Mouse (Mus musculus): ENCODE measurements around the gene Gtsf1l. TPM values are rescaled to one million over a fixed set of nuclear protein-coding genes. Genes with fewer than 3 reads are reported as not detected.

The Gtsf1l gene
- polyA plus RNA-seq, 1 experiment from 2014 or later: not detected

DNA sequence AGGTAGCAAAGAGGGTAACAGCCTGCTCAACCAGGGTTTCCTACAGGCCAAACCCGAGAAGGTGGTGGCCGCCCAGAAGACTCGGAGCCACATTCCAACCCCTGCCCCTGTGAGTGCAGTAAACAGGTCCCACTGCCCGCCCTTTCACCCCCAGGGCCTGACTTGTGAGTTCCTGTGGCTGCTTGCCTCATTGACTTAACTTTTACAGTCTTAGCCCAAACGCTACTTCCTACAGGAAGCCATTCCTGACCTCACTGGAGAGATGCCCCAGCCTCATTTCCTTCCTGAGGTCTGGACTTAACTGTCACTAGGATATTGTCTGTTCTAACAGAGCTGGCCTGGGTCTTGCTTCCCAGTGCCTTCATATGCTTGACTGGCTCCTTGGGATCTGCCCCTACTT lies 5.1 kb downstream of the Gtsf1l start:
- no peak overlapping the region for H3K4me3 ChIP-seq (replicated peaks)
- no peak overlapping the region for H3K9ac ChIP-seq
- no peak for ATAC-seq (ENCODE audit: low FRiP score)
- no peaks in the 10 kb centered on the region for H3K9me3 ChIP-seq
- H3K36me3 ChIP-seq (replicated peaks): peaks cover 40% of the 10 kb centered on the region
- H3K4me1 ChIP-seq: no peaks in the 10 kb centered on the region
- H3K27me3 ChIP-seq: no peaks in the 10 kb centered on the region
- no peak overlapping the region for H3K4me2 ChIP-seq
- WGBS: 88% methylated on average over 5 of the region's 5 CpGs
- no peak overlapping the region for H3K27ac ChIP-seq

DNA sequence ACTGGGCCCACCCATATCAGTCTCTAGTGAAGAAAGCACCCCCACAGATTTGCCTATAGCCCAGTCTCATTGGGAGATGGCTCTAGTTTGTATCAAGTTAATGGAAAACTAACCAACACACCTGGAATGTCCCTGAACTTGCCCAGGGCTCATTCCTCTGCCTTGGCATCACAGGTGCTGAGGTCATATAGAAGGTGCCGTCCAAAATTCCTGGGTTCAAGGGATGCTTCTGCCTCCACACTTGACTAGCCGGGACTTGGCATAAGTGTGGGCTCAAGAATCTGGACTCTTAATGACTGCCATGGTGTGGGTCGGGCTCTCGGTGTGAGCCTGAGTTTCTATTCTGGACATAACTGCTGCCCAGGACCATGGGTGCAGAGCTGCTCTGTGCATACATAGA lies 8.6 kb downstream of the Gtsf1l start:
- ATAC-seq (ENCODE audit: low FRiP score): no peak
- no peak overlapping the region for H3K9ac ChIP-seq
- H3K27ac ChIP-seq: no peak overlapping the region
- no peaks in the 10 kb centered on the region for H3K4me1 ChIP-seq
- no peak overlapping the region for H3K4me3 ChIP-seq (replicated peaks)
- peaks cover 61% of the 10 kb centered on the region for H3K36me3 ChIP-seq (replicated peaks)
- H3K9me3 ChIP-seq: no peaks in the 10 kb centered on the region
- H3K4me2 ChIP-seq: no peak overlapping the region
- whole genome bisulfite sequencing: 96% methylated on average over 4 of the region's 4 CpGs
- no peaks in the 10 kb centered on the region for H3K27me3 ChIP-seq

DNA sequence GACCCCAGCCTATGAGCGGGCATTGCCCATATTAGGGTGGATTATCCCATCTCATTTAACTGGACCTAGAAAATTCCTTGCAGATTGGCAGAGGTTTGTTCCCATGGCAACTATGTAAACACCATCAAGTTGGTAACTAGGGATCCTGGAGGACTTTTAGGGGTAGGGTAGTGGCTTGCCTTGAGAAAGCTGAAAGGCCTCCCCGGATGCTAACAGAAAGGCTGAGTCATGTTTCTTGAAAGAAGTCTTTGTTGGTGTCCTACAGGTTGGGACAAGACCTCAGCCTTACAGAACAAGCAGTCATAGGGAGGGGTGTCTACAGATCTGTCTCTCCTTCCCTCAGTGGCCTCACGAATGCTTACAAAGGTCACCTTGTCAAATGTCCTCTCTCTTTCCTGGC lies 12.4 kb downstream of the Gtsf1l start:
- H3K9ac ChIP-seq: no peak overlapping the region
- H3K4me1 ChIP-seq: no peaks in the 10 kb centered on the region
- H3K4me2 ChIP-seq: no peak overlapping the region
- H3K36me3 ChIP-seq (replicated peaks): peaks cover 66% of the 10 kb centered on the region
- no peak overlapping the region for H3K27ac ChIP-seq
- no peak overlapping the region for H3K4me3 ChIP-seq (replicated peaks)
- no peaks in the 10 kb centered on the region for H3K27me3 ChIP-seq
- no peaks in the 10 kb centered on the region for H3K9me3 ChIP-seq
- WGBS: 75% methylated on average over 3 of the region's 3 CpGs
- ATAC-seq (ENCODE audit: low FRiP score): no peak

DNA sequence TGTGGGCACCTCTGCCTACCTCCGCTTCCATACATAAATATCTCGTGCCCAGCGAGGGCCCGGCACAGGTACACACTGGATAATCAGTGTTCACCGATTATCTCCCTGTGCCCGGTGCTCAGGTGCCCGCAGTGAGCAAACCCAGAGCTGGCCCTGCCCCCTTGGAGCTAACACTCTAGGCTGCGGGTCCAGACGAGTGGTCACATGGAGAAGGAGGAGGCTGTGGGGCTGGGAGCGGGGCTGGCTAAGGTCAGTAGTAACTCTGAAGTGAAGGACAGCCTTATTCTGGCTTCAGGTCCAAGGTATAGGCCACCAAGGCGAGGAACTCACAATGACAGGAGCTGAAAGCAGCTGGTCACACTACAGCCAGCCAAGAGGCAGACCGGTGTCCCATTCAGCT lies 12.8 kb downstream of the Gtsf1l start:
- H3K27ac ChIP-seq: no peak overlapping the region
- 92% methylated on average over 12 of the region's 12 CpGs for WGBS
- H3K36me3 ChIP-seq (replicated peaks): peaks cover 66% of the 10 kb centered on the region
- H3K9me3 ChIP-seq: no peaks in the 10 kb centered on the region
- H3K27me3 ChIP-seq: no peaks in the 10 kb centered on the region
- no peak overlapping the region for H3K4me3 ChIP-seq (replicated peaks)
- no peak; the same call in 1 of the 2 replicates for ATAC-seq (ENCODE audit: low FRiP score)
- H3K9ac ChIP-seq: no peak overlapping the region
- H3K4me1 ChIP-seq: no peaks in the 10 kb centered on the region
- H3K4me2 ChIP-seq: no peak overlapping the region

DNA sequence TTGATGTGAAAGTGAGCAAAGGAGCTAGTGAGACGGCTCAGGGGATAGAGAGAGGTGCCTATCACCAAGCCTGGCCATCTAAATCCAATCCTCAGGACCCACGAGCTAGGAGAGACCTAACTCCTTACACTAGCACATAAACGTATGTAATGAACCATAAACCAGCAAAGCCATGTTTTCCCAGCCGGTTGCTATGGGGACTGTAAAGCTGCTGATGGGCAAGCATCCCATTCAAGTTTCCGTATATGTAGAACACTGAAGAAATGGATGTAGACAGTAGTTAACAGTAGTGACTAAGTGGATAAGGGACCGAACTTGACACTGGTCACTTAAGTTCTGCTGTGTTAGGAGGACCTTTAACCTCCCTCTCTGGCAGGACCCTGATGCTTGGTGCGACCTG lies 13.6 kb downstream of the Gtsf1l start:
- H3K9ac ChIP-seq: no peak overlapping the region
- H3K9me3 ChIP-seq: no peaks in the 10 kb centered on the region
- no peak overlapping the region for H3K4me2 ChIP-seq
- 87% methylated on average over 7 of the region's 7 CpGs for WGBS
- H3K4me1 ChIP-seq: no peaks in the 10 kb centered on the region
- H3K4me3 ChIP-seq (replicated peaks): no peak overlapping the region
- ATAC-seq (ENCODE audit: low FRiP score): no peak
- H3K27ac ChIP-seq: no peak overlapping the region
- H3K27me3 ChIP-seq: no peaks in the 10 kb centered on the region
- H3K36me3 ChIP-seq (replicated peaks): peaks cover 63% of the 10 kb centered on the region

DNA sequence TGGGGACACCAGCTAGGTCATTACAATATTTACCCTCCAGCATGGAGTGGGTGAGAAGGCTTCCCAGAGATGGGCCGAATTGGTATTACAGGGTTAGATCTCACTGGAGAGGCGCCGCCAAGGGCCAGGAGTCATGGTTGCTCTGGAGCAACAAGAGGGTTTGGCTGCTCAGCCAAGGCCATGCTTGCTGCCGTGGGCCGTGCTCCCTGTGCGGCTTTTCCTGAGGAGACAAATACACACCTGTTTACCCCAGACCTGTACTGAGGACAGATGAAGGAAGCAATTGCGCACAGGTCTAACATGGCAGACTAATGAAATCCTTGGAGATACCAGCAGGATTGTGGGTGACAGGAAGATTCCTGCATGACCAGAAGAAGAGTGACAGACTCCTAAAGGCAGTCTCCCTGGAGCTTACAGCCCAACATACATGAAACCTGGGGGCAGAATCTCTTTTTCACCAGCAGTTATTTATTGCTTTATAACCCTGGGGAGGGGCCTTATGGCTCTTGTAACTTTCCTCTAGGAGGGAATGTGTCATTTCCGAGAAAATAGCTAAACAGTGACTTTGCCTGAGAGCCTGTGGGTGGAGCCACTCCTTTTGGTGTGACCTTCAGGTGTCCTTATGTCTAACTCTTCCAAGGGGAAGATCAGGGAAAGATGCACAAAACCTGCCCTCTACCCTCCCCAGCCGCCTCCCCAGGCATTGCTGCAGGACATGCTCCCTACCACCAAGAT lies 14.5 kb downstream of the Gtsf1l start:
- no peak overlapping the region for H3K4me2 ChIP-seq
- H3K27ac ChIP-seq: no peak overlapping the region
- peaks cover 68% of the 10 kb centered on the region for H3K36me3 ChIP-seq (replicated peaks)
- H3K9me3 ChIP-seq: no peaks in the 10 kb centered on the region
- H3K4me3 ChIP-seq (replicated peaks): no peak overlapping the region
- no peak overlapping the region for H3K9ac ChIP-seq
- no peaks in the 10 kb centered on the region for H3K4me1 ChIP-seq
- 92% methylated on average over 9 of the region's 9 CpGs for WGBS
- no peak for ATAC-seq (ENCODE audit: low FRiP score)
- H3K27me3 ChIP-seq: no peaks in the 10 kb centered on the region

DNA sequence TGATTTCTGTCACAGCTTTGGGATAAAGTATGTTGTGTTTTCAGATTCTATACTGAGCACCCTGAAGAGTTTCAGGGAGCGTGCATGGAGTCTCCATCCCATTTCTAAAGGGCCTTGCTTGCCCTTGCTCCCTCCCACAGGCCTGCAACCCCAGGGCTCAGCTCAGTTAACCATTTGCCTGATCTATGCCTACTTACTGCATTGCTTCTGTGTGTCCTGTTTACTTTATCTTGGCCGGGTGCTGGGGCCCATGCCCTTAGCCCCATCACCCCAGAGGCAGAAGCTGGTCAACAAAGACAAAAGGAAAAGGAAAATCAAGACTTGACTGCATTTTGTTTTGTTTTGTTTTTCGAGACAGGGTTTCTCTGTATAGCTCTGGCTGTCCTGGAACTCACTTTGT lies 16.1 kb downstream of the Gtsf1l start:
- Histone ChIP-seq H3K27me3 (no peaks in the 10 kb centered on the region), H3K4me3 (replicated peaks) (no peak overlapping the region), H3K4me1 (no peaks in the 10 kb centered on the region), H3K4me2 (no peak overlapping the region), H3K9me3 (no peaks in the 10 kb centered on the region), H3K27ac (no peak overlapping the region), H3K9ac (no peak overlapping the region), H3K36me3 (replicated peaks) (peaks cover 67% of the 10 kb centered on the region)
- 87% methylated on average over 3 of the region's 3 CpGs for WGBS
- no peak for ATAC-seq (ENCODE audit: low FRiP score)

DNA sequence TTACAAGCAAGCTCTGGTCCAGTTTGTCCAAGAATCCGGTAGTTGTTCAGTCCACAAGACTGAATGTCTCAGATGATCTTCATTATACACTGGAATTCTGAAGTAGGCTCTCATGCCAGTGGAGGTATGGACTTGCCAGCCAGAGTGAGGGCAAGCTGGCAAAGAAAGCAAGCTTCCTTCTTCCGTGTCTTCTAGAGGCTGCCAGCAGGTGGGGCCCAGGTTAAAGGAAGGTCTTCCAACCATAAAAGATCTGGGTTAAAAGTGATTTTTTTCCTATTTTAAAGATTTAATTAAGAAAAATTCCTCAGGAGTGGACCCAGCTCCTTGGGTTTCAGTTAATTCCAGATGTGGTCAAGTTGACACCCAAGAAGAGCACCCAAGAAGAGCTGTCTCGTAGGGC lies 17.4 kb downstream of the Gtsf1l start:
- H3K27ac ChIP-seq: no peak overlapping the region
- H3K4me2 ChIP-seq: no peak overlapping the region
- 92% methylated on average over 3 of the region's 3 CpGs for WGBS
- no peaks in the 10 kb centered on the region for H3K4me1 ChIP-seq
- peaks cover 71% of the 10 kb centered on the region for H3K36me3 ChIP-seq (replicated peaks)
- no peak for ATAC-seq (ENCODE audit: low FRiP score)
- no peaks in the 10 kb centered on the region for H3K27me3 ChIP-seq
- no peak overlapping the region for H3K9ac ChIP-seq
- no peaks in the 10 kb centered on the region for H3K9me3 ChIP-seq
- H3K4me3 ChIP-seq (replicated peaks): no peak overlapping the region

DNA sequence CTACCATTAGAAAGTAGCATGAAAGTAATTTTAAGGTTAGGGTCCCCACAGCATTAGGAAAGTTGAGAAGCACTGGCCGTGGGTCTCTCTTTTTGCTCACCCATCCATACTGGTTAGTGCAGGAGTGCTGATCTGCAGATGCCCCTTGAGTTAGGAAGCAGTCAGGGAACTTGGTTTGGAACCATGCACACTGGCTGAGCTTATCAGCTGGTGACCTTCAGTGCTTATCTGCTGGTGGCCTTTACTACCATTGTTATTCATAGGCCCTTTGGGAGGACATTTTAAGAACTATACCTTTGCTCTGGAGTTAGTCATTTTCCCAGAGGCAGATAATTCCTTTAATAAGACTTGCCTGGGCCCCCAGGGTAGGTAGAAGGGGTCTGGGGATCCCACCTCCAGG lies 20.4 kb downstream of the Gtsf1l start:
- Histone ChIP-seq H3K4me3 (replicated peaks) (no peak overlapping the region), H3K4me1 (no peaks in the 10 kb centered on the region), H3K9ac (no peak overlapping the region), H3K27me3 (no peaks in the 10 kb centered on the region), H3K27ac (no peak overlapping the region), H3K9me3 (no peaks in the 10 kb centered on the region), H3K36me3 (replicated peaks) (peaks cover 71% of the 10 kb centered on the region), H3K4me2 (no peak overlapping the region)
- ATAC-seq (ENCODE audit: low FRiP score): no peak
- WGBS: 93% methylated on average over 1 of the region's 1 CpGs

DNA sequence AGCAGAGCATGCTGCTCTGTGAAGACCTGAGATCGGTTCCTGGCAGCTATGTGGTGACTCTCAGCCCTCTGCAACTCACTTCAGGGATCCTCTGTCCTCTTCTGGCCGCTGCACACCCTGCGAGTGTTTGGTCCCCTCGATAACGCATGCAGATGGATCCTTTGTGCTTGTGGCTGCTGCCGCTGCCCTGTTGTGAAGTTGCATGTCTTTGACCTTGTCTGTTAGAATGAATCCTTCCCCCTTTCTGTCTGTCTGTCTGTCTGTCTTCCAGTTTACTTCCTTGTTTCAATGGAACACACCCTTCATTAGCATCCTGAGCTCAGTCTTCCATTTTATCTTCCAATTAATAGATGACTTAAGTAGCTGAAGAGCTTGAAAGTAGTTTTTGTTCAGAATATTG lies 21.3 kb downstream of the Gtsf1l start:
- ATAC-seq (ENCODE audit: low FRiP score): no peak
- Histone ChIP-seq H3K4me2 (no peak overlapping the region), H3K9ac (no peak overlapping the region), H3K27ac (no peak overlapping the region), H3K27me3 (no peaks in the 10 kb centered on the region), H3K4me1 (no peaks in the 10 kb centered on the region), H3K4me3 (replicated peaks) (no peak overlapping the region), H3K36me3 (replicated peaks) (peaks cover 65% of the 10 kb centered on the region), H3K9me3 (no peaks in the 10 kb centered on the region)
- 93% methylated on average over 6 of the region's 6 CpGs for WGBS

DNA sequence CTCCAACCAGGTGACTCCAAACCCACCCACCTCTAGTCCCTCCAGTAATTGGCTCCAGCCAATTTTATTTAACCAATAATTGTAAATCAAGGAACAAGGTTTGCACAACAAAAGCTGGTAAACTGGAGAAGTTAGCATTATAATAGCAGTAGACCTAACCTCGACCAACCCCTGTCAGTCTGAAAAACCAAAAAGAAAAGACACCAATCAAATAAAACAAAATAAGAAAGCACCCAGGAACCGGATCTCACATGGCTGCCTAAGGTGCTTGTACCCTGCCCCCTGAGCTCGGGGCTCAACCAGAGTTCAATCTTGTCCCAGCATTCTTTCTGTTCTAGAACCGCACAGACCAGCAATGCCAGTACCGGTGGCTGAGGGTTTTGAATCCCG lies 25.5 kb downstream of the Gtsf1l start:
- no peak for ATAC-seq (ENCODE audit: low FRiP score)
- WGBS: 72% methylated on average over 6 of the region's 6 CpGs
- no peaks in the 10 kb centered on the region for H3K4me1 ChIP-seq

DNA sequence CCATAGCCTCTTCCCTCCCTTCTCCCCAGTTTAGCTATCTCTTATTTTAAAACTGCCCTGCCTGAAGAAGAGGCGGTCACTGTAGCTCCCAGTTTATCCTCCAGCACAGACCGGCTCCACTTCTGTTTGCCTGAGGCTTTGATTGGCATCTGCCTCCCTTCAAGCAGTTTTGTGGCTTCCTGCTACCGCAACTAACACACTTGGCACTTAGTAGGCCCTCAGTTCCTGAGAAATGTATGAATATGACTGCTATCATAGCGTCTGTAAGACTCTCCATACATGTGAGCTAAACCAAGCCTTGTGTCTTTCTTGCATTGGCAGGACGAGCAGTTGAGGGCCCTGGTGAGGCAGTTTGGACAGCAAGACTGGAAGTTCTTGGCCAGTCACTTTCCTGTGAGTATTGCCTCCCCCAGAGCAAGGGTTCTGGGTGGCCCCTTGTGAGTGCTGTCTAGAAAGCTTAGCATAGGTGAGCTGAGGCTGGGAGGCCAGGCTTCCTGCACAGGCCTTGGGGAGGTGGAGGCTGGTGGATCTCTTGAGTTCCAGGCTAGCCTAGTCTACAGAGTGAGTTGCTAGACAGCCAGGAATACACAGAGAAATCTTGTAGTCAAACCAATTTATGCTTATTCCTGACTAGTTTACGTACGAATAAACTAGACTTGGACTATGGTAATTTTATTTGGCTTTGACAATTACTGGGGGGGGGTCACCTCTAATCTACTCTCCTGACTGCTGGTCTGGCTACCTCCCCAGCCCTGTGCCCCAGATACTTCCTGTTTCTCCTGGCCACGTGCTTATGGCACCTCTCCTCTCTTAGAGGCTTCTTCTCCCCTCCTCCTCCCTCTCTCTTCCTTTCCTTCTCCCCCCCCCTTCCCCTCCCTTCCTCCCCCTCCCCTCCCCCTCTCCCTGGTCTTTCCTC lies 26.2 kb downstream of the Gtsf1l start:
- H3K36me3 ChIP-seq (replicated peaks): peaks cover 35% of the 10 kb centered on the region
- WGBS: 79% methylated on average over 8 of the region's 8 CpGs

More for the DNA sequence above, 25.5 kb downstream of the Gtsf1l start:
- Histone ChIP-seq H3K9me3 (no peaks in the 10 kb centered on the region), H3K36me3 (replicated peaks) (peaks cover 37% of the 10 kb centered on the region), H3K27ac (no peak overlapping the region), H3K4me2 (no peak overlapping the region), H3K4me3 (replicated peaks) (no peak overlapping the region), H3K9ac (no peak overlapping the region), H3K27me3 (no peaks in the 10 kb centered on the region)

More for the DNA sequence above, 26.2 kb downstream of the Gtsf1l start:
- Histone ChIP-seq H3K9me3 (no peaks in the 10 kb centered on the region), H3K4me2 (no peak overlapping the region), H3K4me3 (replicated peaks) (no peak overlapping the region), H3K27ac (no peak overlapping the region), H3K27me3 (no peaks in the 10 kb centered on the region), H3K9ac (no peak overlapping the region), H3K4me1 (peaks cover 5% of the 10 kb centered on the region; the same call in 1 of the 2 replicates)
- no peak for ATAC-seq (ENCODE audit: low FRiP score)

Measured in forebrain, embryonic 12.5 days (tissue).